Mouse (Mus musculus): ENCODE measurements around the gene Rpl19.

The Rpl19 gene

DNA sequence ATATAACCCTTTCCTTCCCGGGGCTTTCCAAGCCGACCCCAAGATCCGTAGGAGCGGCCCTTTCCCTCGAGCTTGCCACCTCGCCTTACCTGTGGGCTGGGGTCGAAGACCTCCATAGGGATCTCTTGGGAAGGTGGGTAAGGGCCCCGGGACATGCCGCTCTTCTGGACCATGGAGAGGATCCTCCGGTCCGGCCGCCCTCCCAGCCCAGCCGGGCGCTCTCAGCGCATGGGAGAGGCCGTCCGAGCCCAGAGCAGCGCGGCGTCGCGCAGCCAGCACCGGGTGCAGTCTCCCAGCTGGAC, 4.3 kb upstream of the Rpl19 start:
- DNase-seq (ENCODE audit: low spot score): no peak

DNA sequence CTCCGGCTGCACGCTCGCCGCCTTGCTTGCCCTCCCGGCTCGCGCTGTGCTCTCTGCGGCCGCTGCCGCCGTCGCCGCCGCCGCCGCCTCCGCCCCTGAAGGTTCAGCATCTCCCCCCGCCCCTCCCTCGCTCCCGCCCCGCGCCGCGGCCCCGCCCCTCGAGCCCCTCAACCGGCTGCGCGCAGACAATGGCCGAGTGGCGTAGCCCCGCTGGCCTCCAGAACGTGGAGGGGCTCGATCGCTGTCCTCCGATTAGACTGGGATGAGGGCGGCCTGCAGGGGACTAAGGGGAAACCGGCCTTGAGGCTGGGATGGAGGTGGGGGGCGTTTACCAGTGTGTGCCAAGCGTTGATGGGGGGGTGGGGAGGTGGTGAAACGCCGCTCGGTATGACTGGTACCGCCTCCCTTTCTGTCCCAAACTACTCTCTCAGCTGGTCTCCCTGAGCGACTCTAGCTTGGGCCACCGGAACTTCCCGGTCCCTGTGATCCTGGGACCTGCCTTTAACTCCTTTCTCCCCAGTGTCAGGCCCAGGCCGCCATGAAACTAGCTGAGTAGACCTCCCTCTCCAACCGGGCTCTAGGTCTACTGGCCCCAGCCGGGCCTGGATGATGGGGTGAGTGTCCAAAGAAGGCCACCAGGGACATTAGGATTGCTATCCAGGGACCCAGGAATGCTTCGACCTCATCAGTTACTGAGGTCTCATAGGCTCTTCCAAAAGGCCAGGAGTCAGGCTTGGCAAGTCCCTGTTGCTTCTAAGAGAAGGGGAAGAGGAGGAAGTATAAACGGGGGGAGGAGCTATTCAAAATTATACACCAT, 3.7 kb upstream of the Rpl19 start, which contains the start of gene Cacnb1:
Gene Cacnb1, minus strand, starts transcription at position 480 of the 817 bp plus-strand sequence.
- peak; percentile 24 for DNase-seq (ENCODE audit: low spot score)

DNA sequence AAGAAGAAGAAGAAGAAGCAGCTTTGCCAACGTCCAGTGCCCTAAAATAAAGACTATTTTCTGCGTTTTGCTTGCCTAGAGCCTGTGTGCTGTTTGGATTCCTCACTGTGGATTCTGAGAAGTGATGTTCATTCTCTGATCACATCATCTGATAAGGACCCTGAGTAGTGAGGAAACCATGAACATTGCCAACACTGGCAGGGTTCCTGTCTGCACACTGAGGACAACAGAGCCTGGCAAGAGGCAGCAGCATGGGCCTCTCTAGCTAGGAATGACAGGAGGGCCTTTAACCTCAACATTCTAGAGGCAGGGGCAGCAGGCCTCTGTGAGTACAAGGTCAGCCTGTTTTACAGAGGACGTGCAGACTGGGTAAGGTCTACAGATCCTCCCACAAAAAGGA, 2.0 kb upstream of the Rpl19 start:
- no peak for DNase-seq (ENCODE audit: low spot score)

DNA sequence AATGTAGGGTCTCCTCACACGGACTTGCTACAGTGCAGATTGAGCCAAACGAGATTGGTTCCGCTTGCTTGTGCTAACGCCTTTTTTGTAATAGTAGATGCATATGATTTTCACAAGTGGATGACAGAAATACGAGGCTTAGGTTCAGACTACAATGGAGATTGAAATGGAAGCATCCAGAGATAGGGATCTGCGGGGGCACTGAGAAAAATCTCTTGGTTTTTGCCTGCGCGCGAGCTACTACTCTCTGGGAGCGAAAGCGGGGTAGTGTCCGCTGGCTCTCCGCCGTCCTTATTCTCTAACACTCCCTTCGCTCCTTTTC, 301 bp upstream of the Rpl19 start:
- DNase-seq (ENCODE audit: low spot score): no peak

DNA sequence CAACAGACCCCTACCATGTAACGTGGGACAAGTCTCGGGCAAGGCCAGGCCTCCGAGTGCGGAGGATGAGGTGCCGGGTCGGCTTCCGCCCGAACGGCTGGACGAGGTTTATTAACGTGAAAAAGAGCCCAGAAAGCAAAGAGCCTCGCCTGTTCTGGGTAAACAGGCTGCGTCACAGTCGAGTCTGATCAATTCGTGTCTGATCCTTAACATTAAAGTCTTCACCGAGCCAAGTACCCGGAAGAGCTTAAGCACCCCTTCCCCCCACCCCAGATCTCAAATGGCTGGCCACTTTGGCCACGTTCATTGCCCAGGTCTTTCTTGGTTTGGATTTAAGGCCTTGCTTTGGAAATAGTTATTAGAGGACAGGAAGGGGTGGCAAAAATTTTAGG, 783 bp downstream of the Rpl19 start:
- peak; percentile 63 for DNase-seq (ENCODE audit: low spot score)

DNA sequence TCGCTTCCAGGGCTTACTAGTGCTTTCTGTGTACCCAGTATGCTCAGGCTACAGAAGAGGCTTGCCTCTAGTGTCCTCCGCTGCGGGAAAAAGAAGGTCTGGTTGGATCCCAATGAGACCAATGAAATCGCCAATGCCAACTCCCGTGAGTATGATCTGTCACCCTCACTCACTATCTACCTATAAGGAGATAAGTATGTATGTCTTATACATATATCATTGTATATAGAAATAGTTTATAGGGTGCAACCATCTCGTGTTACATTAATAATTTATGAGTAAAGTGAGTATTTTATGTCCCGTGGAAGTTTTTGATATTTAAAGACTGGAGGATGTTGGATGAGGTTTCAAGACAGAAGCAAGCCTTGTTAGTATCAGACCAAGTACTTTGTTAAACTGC, 1.3 kb downstream of the Rpl19 start:
- DNase-seq (ENCODE audit: low spot score): no peak

DNA sequence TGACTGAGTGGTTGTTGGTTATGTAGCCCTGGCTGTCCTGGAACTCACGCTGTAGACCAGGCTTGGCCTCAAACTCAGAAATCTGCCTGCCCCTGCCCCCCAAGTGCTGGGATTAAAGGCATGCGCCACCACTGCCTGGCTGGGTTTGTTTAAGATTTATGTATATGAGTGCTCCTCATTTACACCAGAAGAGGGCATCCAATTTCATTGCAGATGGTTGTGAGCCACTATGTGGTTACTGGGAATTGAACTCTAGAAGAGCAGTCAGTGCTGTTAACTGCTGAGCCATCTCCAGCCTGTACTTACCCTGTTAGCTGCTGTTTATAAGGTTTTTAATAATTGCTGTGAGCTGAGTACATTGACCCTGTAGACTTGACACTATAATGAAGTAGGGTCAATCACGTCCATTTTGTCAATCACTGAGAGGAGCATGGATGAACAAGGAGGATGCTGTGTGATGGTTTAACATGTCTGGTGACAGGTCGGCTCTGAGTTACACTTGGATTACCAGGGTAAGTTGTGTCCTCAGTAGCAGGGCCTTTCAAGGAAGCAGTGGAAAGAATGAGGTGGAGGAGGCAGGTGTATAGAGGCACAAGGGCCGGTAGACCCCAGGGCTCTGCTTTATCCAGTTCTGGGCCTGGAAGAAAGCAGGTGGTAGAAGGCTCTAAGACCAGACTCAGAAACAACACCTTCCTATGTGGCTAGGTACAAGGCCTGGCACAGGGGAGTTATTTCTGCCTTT, 4.4 kb downstream of the Rpl19 start:
- no peak for DNase-seq (ENCODE audit: low spot score)

DNA sequence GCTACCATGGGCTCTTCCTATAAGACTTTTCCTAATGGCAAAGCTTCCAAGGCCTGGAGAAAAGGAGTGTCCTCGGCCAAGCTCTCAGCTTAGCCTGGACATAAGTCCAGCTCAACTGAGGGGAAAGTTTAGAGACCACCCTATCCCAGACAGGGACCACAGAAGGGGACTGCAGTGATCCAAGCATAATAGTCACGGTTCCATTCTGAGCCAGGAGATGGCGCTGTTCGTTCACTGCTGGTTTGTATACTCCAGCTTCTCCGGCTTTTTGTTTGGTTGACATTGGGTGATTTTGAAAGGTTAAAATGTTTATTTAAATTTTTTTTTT, 4.9 kb downstream of the Rpl19 start:
- DNase-seq (ENCODE audit: low spot score): peak; percentile 64

DNA sequence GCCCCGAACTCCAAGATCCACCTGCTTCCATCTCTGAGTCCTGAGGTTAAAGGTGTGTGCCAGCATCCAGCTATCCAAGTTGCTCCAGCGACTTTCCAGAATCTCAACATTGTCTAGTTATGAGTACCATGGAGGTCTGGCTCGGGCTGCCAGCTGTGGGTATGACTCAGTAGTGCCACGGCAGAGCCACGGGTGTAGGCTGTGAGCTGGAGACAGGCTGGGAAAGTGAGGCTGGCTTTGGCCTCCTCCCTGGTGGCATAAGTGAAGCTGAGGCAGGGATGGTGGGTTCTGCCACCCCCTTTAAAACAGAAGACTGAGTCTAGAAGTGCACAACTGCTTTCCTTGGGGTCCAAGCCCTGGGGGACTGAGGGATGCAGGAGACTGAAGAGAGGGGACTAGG, 7.6 kb downstream of the Rpl19 start:
- DNase-seq (ENCODE audit: low spot score): no peak

DNA sequence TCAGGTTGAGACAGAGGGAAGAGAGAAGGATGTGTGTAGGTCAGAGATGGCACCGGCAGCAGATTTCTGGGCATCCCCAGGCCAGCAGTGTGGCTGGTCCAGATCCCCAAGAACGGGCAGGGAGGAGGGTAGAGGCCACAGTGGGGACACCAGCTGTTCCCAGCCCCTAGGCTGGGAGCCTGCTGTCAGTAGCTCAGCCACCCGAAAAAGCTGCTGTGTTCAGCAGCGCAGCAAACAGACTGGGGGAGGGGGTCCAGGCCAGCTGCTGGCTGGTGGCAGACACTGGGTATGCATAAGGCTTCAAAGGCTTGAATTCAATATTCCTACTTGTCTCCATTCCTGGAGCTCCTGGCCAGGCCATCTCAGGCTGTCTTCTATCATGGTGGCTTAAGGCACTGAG, 8.3 kb downstream of the Rpl19 start:
- no peak for DNase-seq (ENCODE audit: low spot score)

DNA sequence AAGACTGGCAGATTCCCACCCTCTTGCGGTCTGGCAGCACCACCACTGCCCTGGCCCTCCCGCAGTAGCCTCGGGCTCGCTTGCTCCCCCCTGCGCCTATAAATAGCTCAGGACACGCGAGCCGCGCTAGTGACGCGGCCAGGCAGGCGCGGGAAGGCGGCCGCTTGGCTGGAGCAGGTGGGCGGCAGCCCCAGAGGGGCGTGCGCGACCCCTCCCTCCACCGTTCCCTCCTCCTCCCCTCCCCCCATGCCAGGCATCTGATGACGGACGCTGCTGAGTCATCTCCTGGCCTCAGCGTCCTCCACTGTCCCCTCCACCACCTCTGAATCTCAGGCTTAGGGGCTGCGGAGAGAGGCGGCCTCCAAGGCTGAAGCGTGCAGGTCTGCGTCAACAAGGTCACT, 9.5 kb downstream of the Rpl19 start:
- no peak for DNase-seq (ENCODE audit: low spot score)

DNA sequence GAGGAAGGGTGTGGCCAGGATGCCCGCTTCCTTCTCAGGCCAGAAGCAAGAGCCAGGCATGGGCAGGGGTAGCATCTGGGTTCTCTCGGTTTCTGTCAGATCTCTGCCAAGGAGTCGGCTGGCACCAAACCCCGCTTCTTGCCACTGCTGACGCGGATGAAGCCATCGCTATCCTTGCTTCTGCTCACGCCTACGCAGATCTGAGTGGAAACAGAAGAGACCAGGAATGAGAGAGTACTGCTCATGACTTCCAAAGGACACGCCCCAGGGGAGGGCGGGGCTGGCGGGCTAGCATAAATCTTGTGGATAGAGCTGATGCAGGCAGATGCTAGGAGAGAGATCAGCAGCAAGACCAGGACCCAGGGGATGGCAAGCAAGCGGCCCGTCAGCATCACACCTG, 11.4 kb downstream of the Rpl19 start:
- no peak for DNase-seq (ENCODE audit: low spot score)

DNA sequence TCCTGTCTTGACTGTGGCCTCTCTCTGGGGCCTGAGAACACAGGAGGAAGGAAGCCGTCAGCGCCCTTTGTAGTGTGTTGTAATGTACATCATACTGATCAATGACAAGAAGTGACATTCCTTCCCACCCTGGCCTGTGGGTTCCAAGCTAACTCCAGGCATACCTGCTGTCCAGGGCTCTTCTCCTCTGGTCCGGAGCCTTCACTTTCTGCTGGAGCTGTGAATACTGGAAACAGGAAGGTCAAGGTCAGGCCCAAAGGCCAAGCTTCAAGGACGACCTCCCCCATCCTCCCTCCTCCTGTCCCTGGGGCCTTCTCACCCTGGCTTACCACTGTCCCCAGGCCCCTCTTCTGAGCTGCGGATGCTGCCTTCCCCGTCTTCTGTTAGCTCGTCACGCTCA, 14.5 kb downstream of the Rpl19 start:
- DNase-seq (ENCODE audit: low spot score): no peak

DNA sequence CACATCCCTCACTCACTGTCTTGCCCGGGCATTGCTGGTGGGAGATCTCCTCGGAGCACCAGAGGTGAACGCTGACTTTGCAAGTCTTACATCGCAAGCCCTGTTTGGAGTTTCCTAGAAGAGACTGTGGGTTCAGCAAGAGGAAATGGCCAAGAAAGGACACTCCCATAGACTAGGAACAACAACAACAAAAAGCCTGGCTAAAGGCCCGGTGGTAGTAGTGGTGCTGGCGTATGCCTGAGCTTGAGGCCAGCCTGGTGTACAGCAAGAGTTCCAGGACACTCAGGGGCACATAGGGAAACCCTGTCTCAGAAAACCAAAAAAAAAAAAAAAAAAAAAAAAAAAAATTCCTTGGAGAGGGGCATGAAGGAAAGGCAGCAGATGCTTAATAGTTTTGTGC, 16.2 kb downstream of the Rpl19 start:
- no peak for DNase-seq (ENCODE audit: low spot score)

DNA sequence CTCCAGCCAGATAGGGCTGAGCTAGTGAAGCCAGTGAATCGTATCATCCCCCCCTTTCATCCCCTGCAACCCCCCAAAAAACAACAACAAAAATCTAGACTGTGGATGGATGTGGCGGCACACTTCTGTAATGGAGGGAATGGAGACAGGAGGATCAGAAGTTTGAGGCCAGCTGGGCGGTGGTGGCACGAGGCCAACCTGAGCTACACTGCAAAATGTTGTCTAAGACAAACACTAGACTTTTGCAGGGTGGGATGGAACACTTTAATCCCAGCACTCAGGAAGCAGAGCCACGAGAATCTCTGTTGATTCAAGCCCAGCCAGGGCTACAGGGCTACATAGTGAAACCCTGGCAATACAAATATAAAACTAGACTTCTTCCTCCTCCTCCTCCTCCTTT, 17.6 kb downstream of the Rpl19 start:
- DNase-seq (ENCODE audit: low spot score): no peak

DNA sequence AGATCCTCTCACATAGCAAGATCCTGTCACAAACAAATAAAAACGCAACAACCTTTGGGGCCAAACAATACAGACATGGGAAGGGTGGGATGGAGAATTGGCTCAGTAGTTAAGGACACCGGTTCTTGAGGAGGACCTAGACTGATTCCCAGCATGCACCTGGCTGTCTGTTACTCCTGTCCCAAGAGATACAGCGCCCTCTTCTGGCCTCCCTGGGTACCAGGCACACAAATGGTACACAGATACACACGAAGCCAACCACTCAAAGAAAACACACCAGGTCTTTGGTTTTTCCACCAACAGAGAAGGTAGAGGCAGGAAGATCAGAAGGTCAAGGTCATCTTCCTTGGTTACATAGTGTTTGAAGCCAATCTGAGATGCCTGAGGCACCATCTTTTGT, 19.1 kb downstream of the Rpl19 start:
- DNase-seq (ENCODE audit: low spot score): no peak

DNA sequence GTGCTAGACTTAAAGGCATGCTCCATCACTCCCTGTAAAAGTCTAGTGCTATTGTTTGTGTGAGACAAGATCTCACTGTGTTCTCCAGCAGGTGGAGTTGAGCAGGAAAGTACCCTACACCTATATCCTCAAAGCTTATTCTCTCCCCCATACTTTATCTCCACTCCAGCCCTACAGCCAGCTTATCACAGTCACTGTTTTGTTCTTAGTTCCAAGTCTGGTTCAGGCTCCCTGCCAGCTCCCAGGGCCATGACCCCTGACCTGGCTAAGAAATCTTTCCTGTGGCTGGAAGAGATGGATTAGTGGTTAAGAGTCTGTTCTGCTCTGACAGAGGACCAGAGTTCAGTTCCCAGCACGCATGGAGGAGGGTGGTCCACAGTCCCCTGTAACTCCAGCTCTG, 20.0 kb downstream of the Rpl19 start:
- no peak for DNase-seq (ENCODE audit: low spot score)

DNA sequence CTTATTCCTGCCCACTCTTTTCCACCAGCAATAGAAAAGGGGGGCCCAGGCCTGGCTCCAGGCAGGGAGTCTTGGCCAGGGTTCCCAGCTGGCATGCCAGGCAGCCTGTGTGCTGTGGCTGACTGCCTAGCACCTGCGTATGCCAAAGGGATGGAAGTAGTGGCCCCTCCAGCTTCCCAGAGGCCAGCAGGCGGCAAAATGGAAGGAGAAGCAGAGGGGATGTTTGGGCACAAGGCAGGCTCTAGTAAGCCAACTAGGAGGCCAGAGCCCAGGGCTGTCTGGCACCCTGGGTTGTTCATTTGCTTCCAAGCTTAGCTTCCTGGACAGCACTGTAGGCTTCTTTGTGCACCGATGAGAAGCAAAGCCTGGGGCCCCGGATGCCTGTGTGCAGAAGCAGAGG, 21.2 kb downstream of the Rpl19 start:
- DNase-seq (ENCODE audit: low spot score): no peak

DNA sequence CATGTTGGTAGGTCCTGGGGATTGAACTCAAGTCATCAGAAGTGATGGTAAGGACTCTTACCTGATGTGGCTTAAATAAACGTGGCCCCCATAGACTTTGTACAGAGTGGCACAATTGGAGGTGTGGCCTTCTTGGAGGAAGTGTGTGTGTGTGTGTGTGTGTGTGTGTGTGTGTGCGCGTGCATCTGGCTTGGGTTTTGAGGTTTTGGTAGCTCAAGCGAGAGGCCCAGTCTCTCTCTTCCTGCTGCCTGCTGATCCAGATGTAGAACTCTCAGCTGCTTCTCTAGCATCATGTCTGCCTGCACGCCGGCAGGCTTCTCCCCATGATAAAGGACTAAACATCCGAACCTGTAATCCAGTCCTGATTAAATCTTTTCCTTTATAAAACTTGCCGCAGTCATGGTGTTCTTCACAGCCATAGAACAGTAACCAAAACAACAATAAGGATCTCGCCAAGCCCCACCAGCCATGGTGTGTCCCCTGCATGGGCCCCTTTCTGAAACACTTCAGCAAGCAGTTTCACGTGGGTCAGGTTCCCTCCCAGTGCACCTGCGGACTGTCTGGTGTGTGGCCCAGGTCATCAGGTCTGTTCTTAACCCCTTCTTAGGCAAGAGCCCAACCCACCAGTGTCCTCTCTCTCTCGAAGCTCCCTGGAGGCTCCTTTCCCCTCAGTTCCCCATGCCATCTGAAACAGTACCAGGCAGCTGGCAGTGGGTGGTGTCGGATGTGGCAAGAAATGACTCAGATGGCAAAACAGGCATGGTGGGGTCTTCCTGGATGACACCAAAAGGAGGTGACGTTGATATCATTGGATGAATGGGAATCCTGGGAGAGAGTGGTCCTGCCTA, 23.4 kb downstream of the Rpl19 start:
- peak; percentile 56 for DNase-seq (ENCODE audit: low spot score)

DNA sequence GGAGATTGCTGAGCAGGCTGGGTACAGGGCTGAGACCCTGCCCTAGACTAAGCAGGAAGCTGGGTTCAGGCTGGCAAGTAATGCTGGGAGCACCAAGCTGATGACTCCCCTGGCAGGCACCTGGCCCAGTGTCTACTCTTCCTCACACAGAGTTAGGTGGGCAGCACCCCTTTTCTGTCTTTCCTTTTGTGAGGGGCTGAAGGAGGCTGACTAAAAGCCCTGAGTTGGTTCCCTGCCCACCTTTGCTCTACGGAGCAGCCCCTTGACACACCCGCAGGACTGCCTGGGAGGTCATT, 24.0 kb downstream of the Rpl19 start:
- DNase-seq (ENCODE audit: low spot score): no peak

DNA sequence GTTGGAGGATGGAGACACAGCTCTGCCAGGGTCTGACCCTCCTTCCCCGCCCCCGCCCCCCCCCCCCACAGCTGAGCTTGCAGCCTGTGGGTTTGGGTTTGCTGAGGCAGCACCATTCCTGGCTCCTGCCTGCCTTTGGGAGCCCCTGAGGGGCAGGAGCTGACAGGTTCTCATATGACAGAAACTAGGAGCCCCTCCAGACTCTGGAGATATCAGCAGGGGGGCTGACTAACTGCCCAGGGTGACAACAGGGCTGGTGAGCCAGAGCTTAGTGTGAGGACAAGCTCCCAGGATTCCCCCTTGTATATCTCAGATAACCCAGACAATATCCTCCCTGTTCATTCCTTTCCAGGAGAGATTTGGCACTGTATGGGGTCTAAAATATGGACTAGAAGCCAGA, 24.4 kb downstream of the Rpl19 start:
- no peak for DNase-seq (ENCODE audit: low spot score)

DNA sequence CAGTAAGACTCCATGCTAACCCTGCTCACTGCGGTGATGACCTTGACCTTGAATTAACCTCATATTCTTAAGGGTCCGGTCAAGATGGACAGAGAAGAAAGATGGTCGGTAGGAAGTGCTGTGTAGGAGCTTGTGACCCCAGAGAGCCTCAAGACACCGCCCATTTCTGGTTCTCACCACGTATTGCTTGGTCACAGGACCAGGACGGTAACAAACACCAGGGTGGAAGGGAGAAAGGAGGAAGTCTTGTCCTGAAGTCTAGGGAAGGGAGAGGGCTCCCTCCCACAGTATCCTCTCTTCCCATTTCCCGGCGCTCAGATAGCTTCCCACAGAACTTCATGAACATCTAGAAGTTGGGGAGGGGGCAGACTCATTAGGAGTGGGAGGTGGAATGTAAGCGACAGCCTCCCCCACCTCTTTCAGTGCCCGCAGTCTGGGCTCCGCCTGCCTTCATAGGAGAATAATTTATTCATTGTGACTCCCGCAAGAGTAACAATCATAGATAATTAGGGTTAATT, 25.2 kb downstream of the Rpl19 start:
- no peak for DNase-seq (ENCODE audit: low spot score)

Measured in T-cell, adult 2 months (primary cell).